9 mouse cellular contexts compared by ENCODE assay signal in genomic region chr5:102074086-102074485, GRCm38 (mm10). TPM values are rescaled to one million over a fixed set of nuclear protein-coding genes. Genes with fewer than 3 reads are reported as not detected.
DNase-seq lines count a peak whose midpoint lies in the region; ATAC-seq lines count a peak whose summit lies in the region.
"Had no signal": no experiment of that assay in that cellular context is flagged by ENCODE, and none has a peak within 500 bp of the region (broad histone marks: within the 10 kb centered on the region; RNA-seq: fewer than 3 reads in every experiment).

No protein-coding gene starts in this region.

- peak; percentile 79 for DNase-seq in heart, adult 8-10 months (ENCODE audit: low spot score)
- peak; percentile 45 to 53 for DNase-seq in urinary bladder, postnatal 36 days (ENCODE audit: low spot score in 2 of 2)
- DNase-seq in urinary bladder, adult 2 months (ENCODE audit: low spot score) = no peak
- peak; percentile 77 to 88 for DNase-seq in cerebellum, postnatal 25 days
- DNase-seq in kidney, postnatal 36 days = peak; percentile 72 to 87
- peak; percentile 84 for DNase-seq in lung, postnatal 14 days

- no peaks in the 10 kb centered on the region for H3K9me3 ChIP-seq in heart, embryonic 11.5 days (replicated peaks; ENCODE audit: control insufficient read depth, low read length)
- H3K9me3 ChIP-seq: limb, embryonic 12.5 days had no signal

- H3K4me3 ChIP-seq in heart, embryonic 11.5 days (ENCODE audit: low read depth, low read length) = no peak overlapping the region
- H3K4me3 ChIP-seq: limb, embryonic 12.5 days had no signal

- H3K27me3 ChIP-seq in heart, embryonic 11.5 days (ENCODE audit: control insufficient read depth, insufficient read depth, low read length) = no peaks in the 10 kb centered on the region
- H3K27me3 ChIP-seq: limb, embryonic 12.5 days had no signal

- no peak for ATAC-seq in heart, embryonic 11.5 days (replicated peaks; ENCODE audit: insufficient number of reproducible peaks, low FRiP score, low TSS enrichment)
- ATAC-seq in erythroblast, adult 5-6 weeks (replicated peaks; ENCODE audit: low FRiP score, poor library complexity, severe bottlenecking) = no peak

- H3K36me3 ChIP-seq in heart, embryonic 11.5 days (ENCODE audit: control insufficient read depth, insufficient read depth, low read length) = no peaks in the 10 kb centered on the region
- H3K36me3 ChIP-seq: limb, embryonic 12.5 days had no signal

- no peak overlapping the region for H3K9ac ChIP-seq in heart, embryonic 11.5 days (ENCODE audit: low read depth, low read length)
- H3K9ac ChIP-seq: limb, embryonic 12.5 days had no signal

- H3K4me1 ChIP-seq in heart, embryonic 11.5 days (ENCODE audit: control insufficient read depth, insufficient read depth, low read length) = 0 out of 2 replicates have a peak, but pooled peaks cover 4% of the 10 kb centered on the region

- no peak overlapping the region for H3K4me2 ChIP-seq in heart, embryonic 11.5 days
- H3K4me2 ChIP-seq: limb, embryonic 12.5 days had no signal

- no peak overlapping the region for H3K27ac ChIP-seq in heart, embryonic 11.5 days (ENCODE audit: low read depth, low read length)
- H3K27ac ChIP-seq: limb, embryonic 12.5 days had no signal

- 0% methylated on average over 1 of the region's 1 CpGs for WGBS in heart, embryonic 11.5 days (ENCODE audit: insufficient replicate concordance)

RNA-seq across cellular contexts. Expression of gene Wdfy3, which starts 4.4 kb away (rescaled TPM):
- 10 to 100 TPM; 26.5 to 32.5 (median 29.4) TPM for total RNA-seq in heart, adult 8-10 months (2022)
- 11.8 and 14.3 TPM in 2 replicates for polyA plus RNA-seq in heart, embryonic 11.5 days (2014; fragmentation: Nextera tagmentation; extraction: Ambion mirVana)
- 23.6 and 24.7 TPM in 2 replicates for polyA plus RNA-seq in urinary bladder, adult 2 months (2012; rRNA removed)
- 4.0 and 5.4 TPM in 2 replicates for total RNA-seq in erythroblast, adult 5-6 weeks (2015; ENCODE audit: low replicate concordance)
- 7.4 and 10.6 TPM in 2 replicates for total RNA-seq in erythroblast, adult 5-6 weeks (2017; ENCODE audit: low replicate concordance)
